Mouse (Mus musculus) intestine, postnatal 0 days (tissue): ENCODE measurements around the gene Ccdc137. TPM values are rescaled to one million over a fixed set of nuclear protein-coding genes. Genes with fewer than 3 reads are reported as not detected.

Experiments
- ATAC-seq: fragments of 200-750 bp; cut with Nextera tagmentation; 2 replicates; pipeline ENCODE4 v1.8.0; 2017; ENCODE audit warnings: mild to moderate bottlenecking, moderate TSS enrichment, moderate library complexity
- H3K27ac ChIP-seq: fragments of 300-500 bp; sonication (generic); 2 replicates; pipeline ENCODE4 v1.5.1; 2014; ENCODE audit warnings: mild to moderate bottlenecking, low read depth, low read length, moderate library complexity
- H3K27me3 ChIP-seq: fragments of 300-500 bp; sonication (generic); replicated peaks from 2 replicates; pipeline ENCODE4 v1.6.1; 2014; ENCODE audit warnings: low read length, mixed read lengths; ENCODE audit not compliant: control insufficient read depth, insufficient read depth
- H3K36me3 ChIP-seq: fragments of 300-500 bp; sonication (generic); 2 replicates; pipeline ENCODE4 v1.6.1; 2014; ENCODE audit warnings: mild to moderate bottlenecking, moderate library complexity; ENCODE audit not compliant: control insufficient read depth, insufficient read depth
- H3K4me1 ChIP-seq: fragments of 300-500 bp; sonication (generic); replicated peaks from 2 replicates; pipeline ENCODE4 v1.6.1; 2014; ENCODE audit warnings: antibody characterized with exemption, low read length, mixed read lengths; ENCODE audit not compliant: control insufficient read depth, insufficient read depth
- H3K4me2 ChIP-seq: fragments of 300-500 bp; sonication (generic); replicated peaks from 2 replicates; pipeline ENCODE4 v1.6.1; 2014; ENCODE audit warnings: low read depth, mild to moderate bottlenecking, moderate library complexity
- H3K4me3 ChIP-seq: fragments of 300-500 bp; sonication (generic); 2 replicates; pipeline ENCODE4 v1.5.1; 2014; ENCODE audit warnings: low read depth, low read length
- H3K9ac ChIP-seq: fragments of 300-500 bp; sonication (generic); 2 replicates; pipeline ENCODE4 v1.6.1; 2014; ENCODE audit warnings: mild to moderate bottlenecking, low read depth, low read length
- H3K9me3 ChIP-seq: fragments of 300-500 bp; sonication (generic); 2 replicates; pipeline ENCODE4 v1.6.1; 2016; ENCODE audit warnings: mixed run types; ENCODE audit not compliant: control insufficient read depth
- CTCF ChIP-seq: sonication (generic); IDR thresholded peaks from 2 replicates; pipeline ENCODE4 v1.5.1; 2016; ENCODE audit warnings: low read depth, mild to moderate bottlenecking, control low read depth, antibody characterized with exemption, moderate library complexity
- WGBS: fragments of 180-500 bp; shearing (Covaris S2); extraction: QIAGEN DNeasy Blood & Tissue Kit; methylation state at CpG from one replicate; pipeline ENCODE4 v1.1.7; 2014; 5-methylcytosine and 5-hydroxymethylcytosine counted together
- polyA plus RNA-seq: library from polyadenylated mRNA; unstranded; fragments of >200 nt; fragmentation: Nextera tagmentation; extraction: Ambion mirVana; gene quantifications from 2 replicates; pipeline ENCODE4 v1.2.1, GENCODE M21; 2015

Ccdc137 gene
- polyA plus RNA-seq, 1 experiment from 2014 or later = 14.1 TPM

DNA sequence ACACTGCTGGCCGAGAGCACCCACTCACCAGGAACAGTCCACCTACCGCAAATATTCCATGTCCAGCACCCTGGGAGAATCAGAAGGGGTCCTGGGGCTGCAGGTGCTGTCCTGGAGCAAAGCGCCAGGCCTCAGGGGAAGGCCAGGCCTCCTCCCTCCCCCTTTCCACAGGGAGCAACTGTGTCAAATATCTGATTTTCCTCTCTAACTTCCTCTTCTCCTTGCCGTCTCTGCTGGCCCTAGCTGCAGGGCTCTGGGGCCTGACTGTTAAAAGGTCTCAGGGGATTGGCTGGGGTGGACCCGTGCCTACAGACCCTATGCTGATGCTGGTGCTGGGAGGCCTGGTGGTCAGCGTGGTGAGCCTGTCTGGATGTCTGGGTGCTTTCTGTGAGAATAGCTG is 13.8 kb upstream of the Ccdc137 start:
- Histone ChIP-seq H3K9me3 (no peaks in the 10 kb centered on the region), H3K4me2 (no peak overlapping the region), H3K4me3 (no peak overlapping the region), H3K27ac (no peak overlapping the region), H3K9ac (no peak overlapping the region), H3K36me3 (no peaks in the 10 kb centered on the region), H3K4me1 (no peaks in the 10 kb centered on the region), H3K27me3 (no peaks in the 10 kb centered on the region)
- ATAC-seq = no peak
- 74% methylated on average over 6 of the region's 6 CpGs for WGBS
- TF ChIP-seq CTCF = no peak

DNA sequence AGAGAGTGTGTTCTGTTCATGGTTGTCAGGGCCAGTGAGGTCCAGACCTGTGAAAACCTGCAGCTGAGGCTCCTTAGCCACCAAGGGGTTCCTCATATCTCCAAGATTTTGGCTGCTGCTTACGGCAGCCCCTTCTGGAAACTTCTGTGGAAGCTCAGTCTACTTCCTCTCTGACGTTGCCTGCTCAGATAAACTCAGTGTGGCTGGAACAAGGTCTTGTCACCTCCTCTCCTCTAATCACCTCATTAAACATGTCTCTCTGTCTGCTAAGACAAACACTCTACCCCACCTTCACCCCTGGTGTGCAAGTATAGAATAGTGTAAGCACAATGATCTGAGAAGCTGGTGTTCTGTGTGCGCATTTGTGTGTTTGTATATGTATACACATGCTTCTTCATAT is 12.4 kb upstream of the Ccdc137 start:
- no peak for TF ChIP-seq CTCF
- no peaks in the 10 kb centered on the region for H3K36me3 ChIP-seq
- no peak overlapping the region for H3K9ac ChIP-seq
- no peak for ATAC-seq
- no peak overlapping the region for H3K27ac ChIP-seq
- H3K9me3 ChIP-seq = no peaks in the 10 kb centered on the region
- no peaks in the 10 kb centered on the region for H3K4me1 ChIP-seq
- no peak overlapping the region for H3K4me2 ChIP-seq
- no peaks in the 10 kb centered on the region for H3K27me3 ChIP-seq
- 58% methylated on average over 3 of the region's 3 CpGs for WGBS
- H3K4me3 ChIP-seq = no peak overlapping the region

DNA sequence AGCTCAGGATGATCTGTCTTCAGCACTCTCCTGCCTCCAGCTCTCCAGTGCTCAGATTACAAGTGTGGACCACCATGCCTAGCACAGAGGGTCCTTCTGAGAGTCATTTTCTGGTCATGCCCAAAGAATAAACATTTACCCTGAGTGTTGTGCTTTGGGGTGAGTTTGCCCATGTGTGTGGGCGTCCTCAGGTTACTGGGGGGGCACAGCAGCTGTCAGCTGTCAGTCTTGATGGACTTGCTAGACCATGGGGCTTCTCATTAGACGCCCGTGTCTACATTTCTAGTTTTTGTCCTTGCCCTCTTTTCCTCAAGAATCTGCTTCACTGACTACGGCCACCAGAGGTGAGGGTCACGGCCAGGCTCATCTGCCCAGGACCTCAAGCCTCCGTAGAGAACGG is 10.7 kb upstream of the Ccdc137 start:
- ATAC-seq = no peak
- no peaks in the 10 kb centered on the region for H3K36me3 ChIP-seq
- no peak overlapping the region for H3K4me2 ChIP-seq
- H3K27me3 ChIP-seq = no peaks in the 10 kb centered on the region
- H3K9me3 ChIP-seq = no peaks in the 10 kb centered on the region
- no peak overlapping the region for H3K27ac ChIP-seq
- TF ChIP-seq CTCF = no peak
- WGBS = 77% methylated on average over 7 of the region's 7 CpGs
- no peak overlapping the region for H3K4me3 ChIP-seq
- H3K9ac ChIP-seq = no peak overlapping the region
- no peaks in the 10 kb centered on the region for H3K4me1 ChIP-seq

DNA sequence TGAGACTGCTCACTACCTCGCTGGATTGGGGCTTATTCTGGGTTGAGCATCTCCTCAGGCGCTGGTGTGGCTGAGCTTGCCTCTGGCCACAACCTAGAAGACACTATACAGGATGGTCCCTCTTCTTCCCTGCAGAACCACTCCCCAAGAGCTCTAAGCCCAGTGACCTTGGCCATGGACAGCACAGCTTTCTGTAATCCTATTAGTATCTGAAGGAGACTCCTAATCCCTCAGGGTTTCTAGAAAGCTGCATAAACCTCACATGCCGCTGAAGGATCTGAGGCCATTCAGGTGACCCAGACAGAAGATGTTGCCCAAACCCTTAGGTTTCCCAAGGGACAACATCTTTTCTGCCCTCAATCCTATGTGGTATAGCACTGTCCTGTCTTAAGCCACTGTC is 5.7 kb upstream of the Ccdc137 start:
- no peaks in the 10 kb centered on the region for H3K4me1 ChIP-seq
- no peak overlapping the region for H3K9ac ChIP-seq
- H3K9me3 ChIP-seq = no peaks in the 10 kb centered on the region
- H3K36me3 ChIP-seq = no peaks in the 10 kb centered on the region; the same call in 1 of the 2 replicates
- ATAC-seq = no peak
- WGBS = 70% methylated on average over 3 of the region's 3 CpGs
- no peak overlapping the region for H3K4me2 ChIP-seq
- TF ChIP-seq CTCF = no peak
- H3K4me3 ChIP-seq = no peak overlapping the region
- no peaks in the 10 kb centered on the region for H3K27me3 ChIP-seq
- H3K27ac ChIP-seq = no peak overlapping the region

DNA sequence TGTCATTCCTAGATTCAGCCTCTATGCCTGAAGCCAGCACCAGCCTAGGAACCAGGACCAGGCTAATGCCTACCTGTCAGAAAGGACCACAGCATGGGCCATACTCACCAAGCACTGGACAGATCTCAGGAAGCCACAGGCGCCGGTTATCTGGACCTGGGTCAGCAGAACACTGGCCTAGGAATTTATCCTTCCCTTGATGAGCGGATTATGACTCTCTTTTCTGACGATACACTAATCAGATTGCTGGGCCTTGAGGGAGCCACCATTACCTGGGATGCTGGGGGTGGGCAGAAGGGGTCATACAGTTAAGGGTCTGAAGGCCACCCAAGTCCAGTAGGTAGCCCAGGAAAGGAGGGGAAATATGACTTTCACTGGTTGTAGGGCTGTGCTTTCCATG is 4.6 kb upstream of the Ccdc137 start, which contains the start of gene Pde6g:
TSS of gene Pde6g (minus strand) at position 195 of the 400 bp plus-strand sequence.
- no peaks in the 10 kb centered on the region for H3K9me3 ChIP-seq
- no peak within 1 kb of the TSS for H3K4me3 ChIP-seq
- WGBS = 82% methylated on average over 4 of the region's 4 CpGs
- no peaks in the 10 kb centered on the region for H3K4me1 ChIP-seq
- H3K36me3 ChIP-seq = no peaks in the 10 kb centered on the region; the same call in 1 of the 2 replicates
- ATAC-seq = no peak
- H3K9ac ChIP-seq = no peak within 1 kb of the TSS
- H3K4me2 ChIP-seq = no peak within 1 kb of the TSS
- no peaks in the 10 kb centered on the region for H3K27me3 ChIP-seq
- no peak within 1 kb of the TSS for H3K27ac ChIP-seq
- TF ChIP-seq CTCF = no peak

DNA sequence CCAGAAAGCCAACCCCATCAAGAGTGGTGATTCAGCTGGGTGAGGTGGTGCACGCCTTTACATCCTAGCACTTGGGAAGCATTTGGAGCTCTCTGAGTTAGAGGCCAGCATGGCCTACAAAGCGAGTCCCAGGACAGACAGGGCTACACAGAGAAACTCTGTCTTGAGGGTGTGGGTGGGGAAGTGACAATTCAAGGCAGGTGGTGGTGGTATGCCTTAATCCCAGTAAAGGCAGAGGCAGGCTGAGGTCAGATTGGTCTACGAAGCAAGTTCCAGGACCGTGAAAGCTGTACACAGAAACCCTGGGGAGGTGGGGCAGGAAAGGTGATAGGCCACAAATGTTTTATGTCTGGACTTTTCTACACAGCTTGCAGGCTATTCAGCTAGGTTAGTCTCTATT is 3.0 kb upstream of the Ccdc137 start:
- no peak overlapping the region for H3K4me3 ChIP-seq
- H3K4me1 ChIP-seq = 0 out of 2 replicates have a peak, but pooled peaks cover 3% of the 10 kb centered on the region
- no peak overlapping the region for H3K27ac ChIP-seq
- no peak overlapping the region for H3K9ac ChIP-seq
- WGBS = 95% methylated on average over 4 of the region's 4 CpGs
- no peak overlapping the region for H3K4me2 ChIP-seq
- TF ChIP-seq CTCF = no peak
- no peak for ATAC-seq
- H3K36me3 ChIP-seq = no peaks in the 10 kb centered on the region; the same call in 1 of the 2 replicates
- H3K9me3 ChIP-seq = no peaks in the 10 kb centered on the region
- H3K27me3 ChIP-seq = no peaks in the 10 kb centered on the region

DNA sequence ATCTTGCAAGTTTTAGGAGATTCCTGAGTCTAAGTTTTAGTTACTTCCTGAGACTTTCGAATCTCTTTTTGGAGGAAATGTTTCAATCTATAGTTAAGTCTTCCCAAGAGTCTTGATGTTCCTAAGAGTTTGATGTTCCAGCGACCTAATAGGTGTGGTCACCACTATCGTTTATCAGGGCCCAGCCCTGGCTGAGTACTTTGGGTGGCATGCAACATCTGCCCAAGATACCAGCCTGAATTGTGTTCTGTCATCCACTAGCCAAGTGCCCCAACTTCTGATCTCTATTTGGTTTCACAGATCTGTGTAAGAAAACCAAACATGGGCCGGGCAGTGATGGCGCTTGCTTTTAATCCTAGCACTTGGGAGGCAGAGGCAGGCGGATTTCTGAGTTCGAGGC is 2.5 kb upstream of the Ccdc137 start:
- ATAC-seq = no peak
- Histone ChIP-seq H3K4me2 (no peak overlapping the region), H3K27me3 (no peaks in the 10 kb centered on the region), H3K9ac (no peak overlapping the region), H3K4me1 (0 out of 2 replicates have a peak, but pooled peaks cover 3% of the 10 kb centered on the region), H3K36me3 (no peaks in the 10 kb centered on the region; the same call in 1 of the 2 replicates), H3K27ac (no peak overlapping the region), H3K9me3 (no peaks in the 10 kb centered on the region), H3K4me3 (no peak overlapping the region)
- 93% methylated on average over 7 of the region's 7 CpGs for WGBS
- no peak for TF ChIP-seq CTCF
